Mouse (Mus musculus) ES-Bruce4 (cell line): ENCODE data around the gene Lin9.

ENCODE experiments used
- CTCF ChIP-seq: IDR thresholded peaks from one replicate; pipeline ENCODE4 v1.8.1; 2011; ENCODE audit warnings: low read depth, low read length
- POLR2A ChIP-seq: IDR thresholded peaks from one replicate; pipeline ENCODE4 v1.8.1; 2011; ENCODE audit warnings: low read length; ENCODE audit not compliant: insufficient read depth

- TF ChIP-seq CTCF, result no peak
- TF ChIP-seq POLR2A, result no peak
Measured at GRCm38 (mm10) chr1:180718756-180719155, 77.8 kb downstream of the Lin9 start.
